Mouse (Mus musculus): ENCODE results near the gene Hand1. TPM values are rescaled to one million over a fixed set of nuclear protein-coding genes. Genes with fewer than 3 reads are reported as not detected.

The Hand1 gene
- not detected in 2 replicates for polyA plus RNA-seq (2021; fragmentation: Nextera tagmentation)
- long read RNA-seq, experiment 1 = 0 reads
- long read RNA-seq, experiment 2 = 0 reads

GRCm38 (mm10) chr11:57832552-57833201 is at the start of gene Hand1:
TSS of gene Hand1 (minus strand) at chr11:57832818.

GRCm38 (mm10) chr11:57800971-57801765 is 31.4 kb downstream of the Hand1 start, which contains the start of gene Sap30l:
TSS of gene Sap30l (plus strand) at chr11:57801637.

Other genes starting within 250 kb of the Hand1 start
- gene Galnt10, start 187.4 kb downstream of the Hand1 start, polyA plus RNA-seq (2021; fragmentation: Nextera tagmentation) = 0.75 and 2.8 TPM in 2 replicates
- gene Sap30l, start 31.2 kb downstream of the Hand1 start, polyA plus RNA-seq (2021; fragmentation: Nextera tagmentation) = 5.0 and 9.8 TPM in 2 replicates
- 4.3 and 4.8 TPM in 2 replicates for gene Larp1, start 176.2 kb upstream of the Hand1 start, polyA plus RNA-seq (2021; fragmentation: Nextera tagmentation)

Data from left cerebral cortex, adult 6 months (tissue).